Mouse (Mus musculus) megakaryocyte, embryonic 14.5 days (primary cell): ENCODE measurements around the gene Galp.

Experiments used
- FLI1 ChIP-seq: IDR thresholded peaks from 2 replicates; pipeline ENCODE4 v1.6.1; 2012; ENCODE audit warnings: low read length, inconsistent platforms, mixed read lengths
- GATA1 ChIP-seq: IDR thresholded peaks from 3 replicates; pipeline ENCODE4 v1.6.1; 2012; ENCODE audit warnings: mixed read lengths, low read length, inconsistent platforms, borderline replicate concordance

- TF ChIP-seq GATA1 (no peak), FLI1 (no peak)
Measured at GRCm38 (mm10) chr7:6221978-6222377, 25.1 kb downstream of the Galp start, which contains the start of gene Zscan5b.
